Mouse (Mus musculus): ENCODE measurements around the gene Creb3. TPM values are rescaled to one million over a fixed set of nuclear protein-coding genes. Genes with fewer than 3 reads are reported as not detected.
A peak's percentile ranks its signal among the peaks of the same experiment; 100 is the strongest.

The Creb3 gene
- total and polyA plus RNA-seq, 3 experiments, result 123 to 207 (median 178) TPM

DNA sequence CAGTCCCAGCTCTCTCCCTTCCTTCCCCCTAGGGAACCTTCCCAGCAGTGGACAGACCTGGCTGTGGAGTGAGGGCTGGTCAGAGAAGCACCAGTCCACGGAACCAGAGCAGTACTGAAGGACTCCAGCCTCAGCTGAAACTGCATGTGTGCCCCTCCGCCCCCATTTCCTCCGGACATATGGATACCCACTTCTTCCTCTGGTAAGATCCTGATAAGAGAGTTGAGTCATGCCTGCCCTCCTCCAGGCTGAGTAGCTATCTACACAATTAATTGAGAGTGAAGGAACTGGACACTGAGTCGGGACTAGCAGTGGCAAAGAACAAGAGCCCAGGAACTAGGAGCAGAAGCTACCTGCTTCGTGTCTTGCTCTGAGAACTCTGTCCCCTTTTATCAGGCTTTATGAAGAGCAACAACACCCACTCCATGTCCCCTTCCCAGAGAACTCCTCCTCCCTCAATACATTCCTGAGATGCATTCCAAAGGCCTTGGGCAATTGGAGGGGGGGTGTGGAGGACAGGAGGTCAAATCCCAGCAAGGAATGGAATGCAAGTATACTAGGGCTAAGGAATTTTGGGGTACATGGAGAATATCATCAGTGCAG is 4.0 kb upstream of the Creb3 start:
- DNase-seq, result peak; percentile 58

DNA sequence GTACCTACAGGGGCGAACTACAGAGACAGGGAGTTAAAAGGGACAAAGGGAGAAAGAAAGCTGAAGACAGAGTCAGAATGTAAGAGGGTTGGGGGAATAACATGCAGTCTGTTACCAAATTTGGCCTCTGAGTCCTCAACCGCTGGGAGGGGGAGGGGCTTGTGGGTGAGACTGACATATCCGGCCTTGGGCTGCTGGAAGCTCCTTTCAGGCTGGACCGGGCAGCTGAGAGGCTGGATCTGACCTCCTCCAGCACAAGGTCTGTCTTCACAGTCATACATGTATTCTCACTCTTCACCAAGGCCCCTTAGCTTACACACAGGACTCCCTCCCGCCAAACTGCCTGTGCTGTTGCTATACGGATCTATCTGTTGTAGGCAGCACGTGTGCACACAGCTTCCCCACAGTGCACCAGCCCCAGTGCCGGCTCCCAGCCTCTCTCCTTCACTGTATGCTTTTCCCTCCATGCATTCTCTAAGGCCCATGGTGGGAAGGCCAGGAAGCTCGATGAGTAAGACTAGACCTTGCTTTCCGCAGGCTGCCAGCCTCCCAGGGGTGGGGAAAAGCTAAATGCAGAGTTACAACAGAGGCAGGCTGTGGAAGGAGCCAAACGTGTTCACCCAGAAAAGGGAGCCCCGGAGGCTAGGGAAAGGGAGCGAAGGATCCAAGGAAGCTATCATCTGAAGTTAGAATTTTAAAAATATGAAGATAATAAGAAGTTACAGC is 3.3 kb upstream of the Creb3 start:
- peak; percentile 89 for DNase-seq

- DNase-seq, result no peak
Observed at GRCm38 (mm10) chr4:43559519-43560242, 2.5 kb upstream of the Creb3 start.

DNA sequence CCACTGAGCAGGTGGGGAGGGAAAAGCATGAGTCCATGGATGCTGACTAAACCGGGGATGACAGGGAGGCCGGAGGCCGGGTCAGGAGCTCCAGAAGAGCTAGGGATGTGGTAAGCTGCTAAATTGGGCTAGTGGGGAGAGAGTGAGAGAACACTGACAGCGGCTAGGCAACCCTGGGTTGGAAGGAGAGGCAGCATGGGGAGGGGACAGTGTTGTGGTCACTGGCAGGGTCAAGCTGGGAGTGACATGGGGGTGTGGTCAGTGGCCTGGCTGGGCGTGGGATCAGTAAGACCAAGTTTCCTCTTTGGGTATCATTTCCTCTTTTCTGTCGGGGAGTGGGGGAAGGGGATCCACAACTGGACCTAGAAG is 1.9 kb upstream of the Creb3 start:
- peak; percentile 80 for DNase-seq

DNA sequence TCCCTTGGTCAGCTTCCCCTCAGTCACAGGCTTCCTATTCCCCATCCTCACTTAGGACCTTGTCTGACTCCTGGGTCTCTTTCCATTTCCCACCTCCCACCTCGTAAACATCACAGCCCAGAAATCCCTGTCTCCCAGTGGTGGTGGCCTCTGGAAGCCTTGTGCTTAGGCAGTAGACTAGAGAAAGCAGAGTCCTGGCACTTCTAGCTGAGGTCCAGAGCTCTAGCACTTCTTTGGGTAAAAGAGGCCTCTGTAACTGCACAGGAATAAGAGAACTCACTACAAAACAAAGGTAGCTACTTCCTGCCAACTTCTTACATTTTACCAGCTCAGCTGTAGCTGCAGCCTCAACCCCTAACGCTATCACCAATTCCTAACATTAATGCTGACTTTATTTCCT is 1.2 kb upstream of the Creb3 start:
- DNase-seq, result no peak

GRCm38 (mm10) chr4:43561436-43561996 is 616 bp upstream of the Creb3 start:
- DNase-seq, result no peak

- no peak for DNase-seq
Observed at GRCm38 (mm10) chr4:43562769-43563600, 853 bp downstream of the Creb3 start.

DNA sequence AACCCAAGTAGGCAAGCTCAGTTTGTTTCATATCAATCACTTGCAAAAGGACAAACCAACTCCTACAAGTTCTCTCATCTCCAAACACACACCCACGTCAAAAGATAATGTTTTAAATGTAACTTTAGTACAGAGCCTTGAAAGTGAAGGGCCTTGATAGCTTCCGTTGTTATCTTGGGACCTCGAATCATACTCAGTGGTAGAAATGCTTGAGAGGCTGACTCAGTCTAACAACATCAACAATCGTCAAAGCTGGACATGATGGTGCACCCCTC is 1.4 kb downstream of the Creb3 start:
- DNase-seq, result no peak

GRCm38 (mm10) chr4:43564231-43564630 is 2.1 kb downstream of the Creb3 start:
- DNase-seq, result no peak

GRCm38 (mm10) chr4:43567140-43567539 is 5.0 kb downstream of the Creb3 start:
- no peak for DNase-seq

DNA sequence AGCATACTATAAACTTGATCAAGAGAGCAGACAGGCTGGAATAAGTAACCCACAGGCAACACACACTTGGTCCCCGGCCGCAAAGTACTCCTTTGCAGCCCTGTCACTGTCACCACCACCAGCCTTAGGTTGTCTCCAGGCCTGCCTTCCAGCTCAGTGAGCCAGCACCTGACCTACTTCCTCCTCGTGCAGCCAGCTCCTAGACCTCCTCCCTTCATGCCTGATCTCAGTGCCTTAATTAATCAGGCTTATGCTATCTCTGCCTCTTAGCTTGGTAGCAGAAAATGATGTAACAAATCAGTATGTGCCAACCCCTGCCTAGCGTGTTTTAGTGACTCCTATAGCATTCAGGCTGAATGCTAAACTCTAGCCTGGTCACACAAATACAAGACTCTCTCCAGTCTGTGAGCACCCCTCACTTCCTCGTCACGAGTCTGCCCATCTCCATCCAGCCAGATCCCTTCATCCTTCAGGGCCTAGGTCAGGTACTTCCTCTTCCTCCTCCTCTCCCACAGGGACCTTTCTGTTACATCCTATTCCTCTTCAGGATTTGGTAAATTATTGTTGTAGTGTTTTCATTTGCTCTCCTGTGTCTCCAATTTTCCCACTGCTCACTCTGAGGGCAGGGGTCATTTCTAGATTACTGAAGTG is 9.4 kb downstream of the Creb3 start:
- no peak for DNase-seq

- no peak for DNase-seq
Observed at GRCm38 (mm10) chr4:43573561-43573960, 11.4 kb downstream of the Creb3 start.

DNA sequence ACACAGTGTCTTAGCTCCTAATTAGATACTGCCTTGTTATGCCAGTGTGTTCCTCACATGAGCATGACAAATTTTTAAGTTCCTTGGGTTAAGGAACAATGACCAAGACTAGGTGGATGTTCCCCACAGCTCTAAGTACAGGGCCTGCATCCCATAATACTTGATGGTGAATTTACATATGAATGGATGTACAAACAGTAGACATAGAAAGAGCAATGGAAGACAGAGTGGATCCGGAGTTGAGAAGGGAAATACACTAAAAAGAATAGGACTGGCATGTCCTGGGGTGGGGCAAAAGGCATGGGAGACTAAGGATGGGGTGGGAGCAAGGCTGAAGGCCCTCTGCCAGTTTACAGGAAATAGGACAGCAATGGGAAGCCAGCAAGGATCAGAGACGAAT is 13.2 kb downstream of the Creb3 start:
- DNase-seq, result no peak

DNA sequence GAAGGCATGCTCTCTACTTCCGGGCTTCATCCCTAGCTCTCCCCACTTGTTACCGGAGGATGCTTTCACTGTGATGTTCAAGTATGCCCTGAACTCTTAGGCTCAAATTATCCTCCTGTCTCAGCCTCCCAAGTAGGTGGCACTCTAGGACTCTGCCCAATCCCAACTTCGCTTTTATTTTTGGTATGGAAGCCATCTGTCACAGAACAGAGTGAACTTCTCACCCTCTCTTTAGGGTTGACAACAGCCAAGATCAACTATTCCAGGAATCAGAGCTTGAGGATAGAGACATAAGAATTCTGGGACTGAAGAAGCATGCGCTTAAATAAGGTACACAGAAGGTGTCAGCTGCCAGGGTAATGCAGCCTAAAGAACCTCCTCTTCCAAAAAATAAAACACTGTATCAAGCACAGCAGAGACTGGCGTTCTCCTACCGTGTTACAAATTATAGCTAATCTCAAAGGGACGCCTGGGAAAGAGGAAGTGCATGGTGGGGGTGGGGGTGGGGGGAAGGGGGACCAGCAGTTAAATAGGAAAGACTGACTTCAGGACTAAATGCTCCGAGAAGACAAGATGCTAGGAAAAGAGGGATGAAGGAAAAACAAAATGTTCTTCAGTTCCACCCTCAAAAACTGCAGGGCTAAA is 15.2 kb downstream of the Creb3 start:
- no peak for DNase-seq

- DNase-seq, result peak; percentile 96
Observed at GRCm38 (mm10) chr4:43578376-43579204, 16.5 kb downstream of the Creb3 start, which contains the start of the genes Rgp1 and Gba2. Gene Rgp1 (plus strand): TSS chr4:43578715. Gene Gba2 (minus strand): TSS chr4:43578873.

DNA sequence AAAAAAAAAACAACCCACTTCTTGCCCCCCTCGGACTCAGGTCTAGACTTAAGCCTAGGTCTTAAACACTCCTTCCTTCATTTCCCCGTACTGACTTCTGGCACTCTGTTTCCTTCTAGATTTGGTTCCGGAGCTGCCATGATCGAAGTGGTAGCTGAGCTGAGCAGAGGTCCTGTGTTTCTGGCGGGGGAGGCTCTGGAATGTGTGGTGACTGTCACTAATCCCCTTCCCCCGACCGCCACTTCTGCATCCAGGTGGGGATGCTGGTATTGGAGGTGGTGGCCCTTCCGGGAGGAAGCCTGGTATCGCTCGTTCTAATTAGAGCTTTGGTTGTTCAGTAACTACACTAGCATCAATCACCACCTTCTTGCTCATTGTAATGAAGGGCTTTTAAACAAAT is 17.1 kb downstream of the Creb3 start:
- no peak for DNase-seq

DNA sequence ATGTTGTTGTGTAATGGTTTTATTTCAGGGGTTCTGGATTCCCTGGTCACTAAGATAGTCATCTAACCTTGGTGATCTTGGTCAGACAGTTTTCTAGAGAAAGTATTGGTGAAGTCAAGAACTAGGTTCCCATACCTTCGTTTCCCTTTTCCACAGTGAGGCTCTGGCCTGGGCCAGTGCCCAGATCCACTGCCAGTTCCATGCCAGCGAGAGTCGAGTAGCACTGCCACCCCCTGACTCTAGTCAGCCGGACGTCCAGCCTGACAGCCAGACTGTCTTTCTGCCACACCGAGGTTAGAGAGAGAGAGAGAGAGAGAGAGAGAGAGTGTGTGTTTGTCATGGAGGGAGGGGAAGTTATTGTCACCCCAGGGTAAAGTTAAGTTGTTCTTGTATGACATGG is 17.6 kb downstream of the Creb3 start:
- DNase-seq, result no peak

DNA sequence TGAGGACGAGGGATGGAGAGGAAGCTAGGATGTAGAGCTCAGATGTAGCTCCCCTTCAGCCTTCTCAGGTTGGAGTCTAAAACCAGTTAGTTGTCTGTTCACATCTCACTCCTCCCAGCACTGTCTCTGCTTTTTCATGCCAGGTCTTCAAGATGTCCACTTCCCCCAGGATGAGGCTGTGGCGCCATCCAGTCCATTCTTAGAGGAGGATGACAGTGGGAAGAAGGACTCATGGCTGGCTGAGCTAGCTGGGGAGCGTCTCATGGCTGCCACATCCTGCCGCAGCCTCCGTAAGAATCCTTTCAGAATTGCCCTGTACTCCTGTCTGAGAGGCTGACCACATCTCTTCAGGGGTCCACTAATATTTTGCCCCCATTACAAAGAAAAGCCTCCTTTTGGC is 18.6 kb downstream of the Creb3 start:
- no peak for DNase-seq

DNA sequence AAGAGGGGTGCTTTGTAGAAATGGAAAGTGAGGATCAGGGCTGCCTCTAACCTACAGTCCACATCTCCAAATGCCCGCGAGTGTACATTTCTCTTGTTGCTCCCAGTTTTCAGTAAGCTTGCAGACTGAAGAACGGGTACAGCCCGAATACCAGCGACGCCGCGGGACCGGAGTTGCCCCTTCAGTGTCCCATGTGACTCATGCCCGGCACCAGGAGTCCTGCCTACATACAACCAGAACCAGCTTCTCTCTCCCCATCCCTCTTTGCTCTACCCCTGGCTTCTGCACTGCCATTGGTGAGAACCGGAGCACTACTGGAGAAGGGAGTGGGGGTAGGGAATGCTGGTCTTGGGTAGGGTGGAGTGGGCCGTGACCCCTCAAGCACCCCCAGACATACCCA is 19.2 kb downstream of the Creb3 start:
- no peak for DNase-seq

DNA sequence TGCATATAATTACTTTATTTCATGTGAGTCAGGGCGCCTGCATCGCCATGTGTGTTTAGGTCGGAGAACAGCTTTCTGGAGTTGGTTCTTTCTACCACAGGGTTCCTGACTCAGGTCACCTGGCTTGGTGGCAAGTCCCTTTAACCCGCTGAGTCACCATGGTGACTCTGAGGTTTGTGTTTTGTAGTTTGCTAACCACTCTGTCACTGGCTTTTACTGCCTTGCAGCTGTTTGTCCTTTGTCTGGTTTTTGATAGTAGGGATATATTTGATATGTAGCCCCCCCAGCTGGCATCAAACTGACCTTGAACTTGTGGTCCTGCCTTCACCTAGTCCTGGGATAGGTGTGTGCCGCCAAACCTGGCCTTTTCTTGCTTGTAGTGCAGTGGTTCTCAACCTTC is 20.1 kb downstream of the Creb3 start:
- DNase-seq, result no peak

Measured in adrenal gland, adult 2 months (tissue).